Mouse (Mus musculus): ENCODE results near the gene Pttg1ip. TPM values are rescaled to one million over a fixed set of nuclear protein-coding genes. Genes with fewer than 3 reads are reported as not detected.
A peak's percentile ranks its signal among the peaks of the same experiment; 100 is the strongest.

Gene Pttg1ip
- polyA plus RNA-seq, 1 experiment from 2014 or later = 72.8 TPM

DNA sequence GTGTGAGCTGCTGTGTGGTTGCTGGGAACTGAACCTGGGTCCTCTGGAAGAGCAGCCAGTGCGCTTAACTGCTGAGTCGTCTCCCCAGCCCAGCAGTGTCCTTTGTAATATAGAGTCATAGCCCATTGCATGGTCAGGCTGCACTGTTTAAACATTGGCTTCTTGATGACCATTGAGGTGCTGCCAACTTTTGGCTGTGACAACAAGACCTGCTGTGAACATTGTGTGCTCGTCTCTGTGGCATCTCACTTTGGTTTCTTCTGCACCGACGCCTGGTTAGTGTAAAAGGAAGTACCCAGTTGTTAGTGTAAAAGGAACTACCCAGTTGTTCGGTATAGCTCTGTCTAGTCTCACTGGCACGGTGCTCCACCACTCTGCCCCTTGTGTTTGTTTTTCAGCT lies 45.1 kb downstream of the Pttg1ip start:
- WGBS (ENCODE audit: insufficient replicate concordance) = 44% methylated on average over 7 of the region's 7 CpGs
- Histone ChIP-seq H3K9ac (no peak overlapping the region), H3K4me3 (no peak overlapping the region), H3K36me3 (peaks cover 52% of the 10 kb centered on the region), H3K4me1 (peaks cover 63% of the 10 kb centered on the region), H3K27ac (0 out of 2 replicates have a peak overlapping the region, but pooled peaks have one; percentile 15), H3K27me3 (replicated peaks) (no peaks in the 10 kb centered on the region), H3K4me2 (no peak overlapping the region), H3K9me3 (replicated peaks) (no peaks in the 10 kb centered on the region)
- no peak for ATAC-seq

DNA sequence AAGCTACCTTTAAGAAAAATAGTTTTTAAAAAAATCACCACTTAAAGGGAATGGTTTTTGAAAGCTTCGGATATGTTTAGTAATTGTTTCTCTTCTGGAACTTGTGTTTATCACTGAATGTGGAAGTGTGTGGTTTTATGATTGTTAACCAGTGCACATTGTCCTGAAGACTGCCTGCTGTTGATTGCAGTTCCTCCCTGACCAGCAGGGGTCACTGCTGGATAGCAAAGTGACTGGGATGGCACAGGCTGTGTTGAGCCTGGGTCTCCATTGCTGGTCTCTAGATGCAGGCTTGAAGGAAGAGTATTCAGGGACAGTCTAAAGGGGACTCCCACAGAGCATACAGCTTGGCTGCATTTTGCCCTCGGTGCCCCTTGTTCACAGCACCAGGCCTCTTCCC lies 46.0 kb downstream of the Pttg1ip start:
- ATAC-seq = peak; percentile 53; the same call in 1 of the 2 replicates
- no peak overlapping the region for H3K4me2 ChIP-seq
- H3K9me3 ChIP-seq (replicated peaks) = no peaks in the 10 kb centered on the region
- H3K4me1 ChIP-seq = peaks cover 60% of the 10 kb centered on the region
- H3K27ac ChIP-seq = no peak overlapping the region
- H3K9ac ChIP-seq = no peak overlapping the region
- WGBS (ENCODE audit: insufficient replicate concordance) = 34% methylated on average over 2 of the region's 2 CpGs
- H3K27me3 ChIP-seq (replicated peaks) = no peaks in the 10 kb centered on the region
- peaks cover 59% of the 10 kb centered on the region for H3K36me3 ChIP-seq
- H3K4me3 ChIP-seq = no peak overlapping the region

DNA sequence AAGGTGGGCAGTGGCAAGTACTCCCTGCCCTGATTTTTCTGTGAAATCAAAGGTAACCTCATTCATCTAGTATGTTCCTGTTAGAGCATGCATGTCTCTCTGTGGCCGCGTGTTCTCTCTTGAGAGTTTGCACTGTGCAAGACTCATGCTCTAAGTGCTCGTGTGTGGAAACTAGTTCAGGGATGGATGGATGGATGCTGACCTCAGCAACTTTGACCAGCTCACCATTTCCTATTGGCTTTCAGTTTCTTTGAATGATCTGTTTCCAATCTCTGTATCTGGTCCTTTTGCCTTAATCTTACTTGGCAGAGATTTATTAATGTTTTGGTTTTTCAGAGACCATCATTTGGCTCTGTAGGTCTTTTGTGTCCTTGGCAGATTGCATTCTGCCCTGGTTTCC lies 47.6 kb downstream of the Pttg1ip start:
- Histone ChIP-seq H3K36me3 (peaks cover 71% of the 10 kb centered on the region), H3K9ac (no peak overlapping the region), H3K4me1 (peaks cover 47% of the 10 kb centered on the region), H3K27ac (no peak overlapping the region), H3K9me3 (replicated peaks) (no peaks in the 10 kb centered on the region), H3K4me3 (no peak overlapping the region), H3K27me3 (replicated peaks) (no peaks in the 10 kb centered on the region), H3K4me2 (no peak overlapping the region)
- ATAC-seq = no peak
- WGBS (ENCODE audit: insufficient replicate concordance) = 74% methylated on average over 3 of the region's 3 CpGs

DNA sequence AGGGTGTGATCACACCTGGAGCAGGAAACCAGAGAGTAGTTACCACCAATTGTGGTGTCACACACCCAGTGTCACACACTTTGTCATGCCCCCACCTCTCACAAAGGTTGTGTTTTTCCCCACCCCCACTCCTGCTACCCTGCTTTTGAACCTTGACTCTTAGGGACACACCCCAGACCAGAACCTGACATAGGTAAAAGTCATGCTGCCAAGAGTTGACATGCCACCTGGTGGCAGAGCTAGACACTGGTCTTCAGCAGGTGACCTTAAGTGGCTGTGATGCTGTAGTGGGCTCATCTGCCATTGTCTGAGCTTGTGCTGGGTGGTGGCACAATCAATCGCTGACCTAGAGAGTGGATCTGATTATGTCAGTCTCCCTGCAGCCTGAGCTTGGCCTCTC lies 48.5 kb downstream of the Pttg1ip start:
- no peak overlapping the region for H3K27ac ChIP-seq
- H3K4me3 ChIP-seq = no peak overlapping the region
- no peaks in the 10 kb centered on the region for H3K27me3 ChIP-seq (replicated peaks)
- peaks cover 43% of the 10 kb centered on the region for H3K4me1 ChIP-seq
- H3K4me2 ChIP-seq = no peak overlapping the region
- H3K9ac ChIP-seq = no peak overlapping the region
- WGBS (ENCODE audit: insufficient replicate concordance) = 86% methylated on average over 1 of the region's 1 CpGs
- no peak for ATAC-seq
- H3K36me3 ChIP-seq = peaks cover 72% of the 10 kb centered on the region
- no peaks in the 10 kb centered on the region for H3K9me3 ChIP-seq (replicated peaks)

DNA sequence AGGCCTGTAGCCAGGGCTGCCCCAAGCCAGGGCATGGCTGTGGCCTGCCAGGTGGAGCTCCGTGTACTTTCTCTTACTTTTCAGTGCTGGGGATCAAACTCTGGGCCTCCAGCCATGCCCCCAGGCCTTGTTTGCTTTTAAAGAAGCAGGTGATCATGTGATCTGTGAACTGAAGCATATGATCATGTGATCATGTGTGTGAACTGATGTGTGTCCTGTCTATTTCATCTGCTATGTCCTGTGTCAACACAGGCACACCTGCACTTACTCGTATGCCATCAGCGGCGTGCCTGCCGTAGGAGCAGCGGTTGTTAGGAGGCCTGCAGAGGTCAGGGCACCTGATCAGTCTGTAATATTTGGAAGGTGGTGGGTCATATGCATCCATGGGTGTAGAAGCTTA lies 52.5 kb downstream of the Pttg1ip start:
- Histone ChIP-seq H3K4me3 (no peak overlapping the region), H3K27me3 (replicated peaks) (no peaks in the 10 kb centered on the region), H3K9me3 (replicated peaks) (no peaks in the 10 kb centered on the region), H3K9ac (no peak overlapping the region), H3K4me1 (peaks cover 10% of the 10 kb centered on the region; the same call in 1 of the 2 replicates), H3K27ac (no peak overlapping the region), H3K36me3 (peaks cover 90% of the 10 kb centered on the region), H3K4me2 (no peak overlapping the region)
- ATAC-seq = no peak
- WGBS (ENCODE audit: insufficient replicate concordance) = 90% methylated on average over 6 of the region's 6 CpGs

DNA sequence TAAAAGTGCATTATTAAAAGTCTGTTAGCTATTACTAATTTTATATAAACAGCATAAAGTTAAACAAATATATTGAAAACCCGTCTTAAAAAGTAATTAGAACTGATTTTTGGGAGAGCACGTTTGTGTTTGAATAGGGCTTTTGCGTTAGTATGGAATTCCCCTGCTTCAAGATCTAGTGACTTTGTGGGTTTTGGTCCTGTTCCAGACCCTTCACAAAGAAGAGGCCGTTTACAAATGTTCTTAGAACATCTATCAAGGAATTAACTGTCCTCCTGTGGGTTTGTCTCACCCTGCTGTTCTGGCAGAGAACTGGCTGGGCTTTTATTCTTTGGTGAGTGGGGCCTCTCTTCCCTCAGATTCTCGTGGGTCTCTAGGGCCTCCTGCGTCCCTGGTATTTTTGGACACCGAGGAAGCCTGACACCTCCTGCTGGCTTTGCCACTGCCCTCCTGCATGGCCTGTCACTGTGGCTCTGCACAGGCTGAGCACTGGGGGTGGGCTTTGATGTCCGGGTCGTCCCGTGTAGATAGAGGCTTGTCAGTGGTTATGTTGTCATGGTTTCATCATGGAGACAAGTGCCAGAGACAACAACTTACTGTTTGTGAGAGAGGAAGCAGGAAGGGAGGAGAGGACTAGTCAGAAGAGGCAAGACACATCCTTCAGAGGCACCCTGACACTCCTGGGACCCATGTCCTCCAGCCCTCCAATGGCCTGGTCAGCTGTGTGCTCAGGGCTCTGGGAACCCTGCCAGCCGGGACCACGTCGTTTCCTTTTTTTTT lies 53.1 kb downstream of the Pttg1ip start:
- no peak overlapping the region for H3K9ac ChIP-seq
- ATAC-seq = no peak
- H3K4me1 ChIP-seq = peaks cover 10% of the 10 kb centered on the region; the same call in 1 of the 2 replicates
- no peak overlapping the region for H3K4me2 ChIP-seq
- H3K27me3 ChIP-seq (replicated peaks) = no peaks in the 10 kb centered on the region
- 75% methylated on average over 13 of the region's 13 CpGs for WGBS (ENCODE audit: insufficient replicate concordance)
- H3K36me3 ChIP-seq = peaks cover 93% of the 10 kb centered on the region
- H3K4me3 ChIP-seq = no peak overlapping the region
- 0 out of 2 replicates have a peak overlapping the region, but pooled peaks have one; percentile 19 for H3K27ac ChIP-seq
- no peaks in the 10 kb centered on the region for H3K9me3 ChIP-seq (replicated peaks)

DNA sequence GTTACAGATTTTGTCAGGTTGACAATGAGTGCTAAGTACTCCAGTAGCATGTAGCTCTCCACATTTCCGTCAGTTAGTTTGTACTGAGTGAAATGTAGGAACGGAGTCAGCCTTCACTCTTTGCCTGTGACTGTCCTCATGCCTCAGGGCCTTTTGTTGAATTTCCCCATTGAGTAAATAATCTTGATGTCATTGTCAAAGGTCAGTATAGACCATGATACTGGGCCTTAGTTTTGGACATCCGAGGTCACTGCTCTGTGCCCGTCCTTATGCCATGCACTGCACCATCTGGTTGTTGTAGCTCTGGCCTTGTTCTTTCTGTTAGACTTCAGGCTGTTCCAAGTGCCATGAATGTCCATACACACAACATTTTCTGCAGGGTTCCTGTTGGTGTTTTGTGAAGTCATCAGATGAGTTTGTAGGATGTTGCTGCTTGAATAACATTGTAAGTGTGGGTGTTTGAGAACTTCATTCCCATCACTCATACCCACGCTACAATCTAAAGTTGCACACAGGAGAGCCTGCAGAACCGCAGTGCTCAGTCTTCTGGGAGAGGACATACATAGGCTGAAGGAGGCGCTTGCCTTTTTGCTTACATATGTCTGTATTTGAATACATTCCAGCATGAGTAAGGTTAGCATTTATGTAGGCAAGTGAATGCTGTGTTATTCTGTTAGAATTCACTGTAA lies 54.9 kb downstream of the Pttg1ip start:
- ATAC-seq = no peak
- H3K36me3 ChIP-seq = peaks cover 95% of the 10 kb centered on the region
- peaks cover 4% of the 10 kb centered on the region; the same call in 1 of the 2 replicates for H3K4me1 ChIP-seq
- whole genome bisulfite sequencing (ENCODE audit: insufficient replicate concordance) = 81% methylated on average over 7 of the region's 7 CpGs
- H3K9ac ChIP-seq = no peak overlapping the region
- no peaks in the 10 kb centered on the region for H3K9me3 ChIP-seq (replicated peaks)
- H3K27ac ChIP-seq = no peak overlapping the region
- H3K4me3 ChIP-seq = no peak overlapping the region
- no peak overlapping the region for H3K4me2 ChIP-seq
- no peaks in the 10 kb centered on the region for H3K27me3 ChIP-seq (replicated peaks)

DNA sequence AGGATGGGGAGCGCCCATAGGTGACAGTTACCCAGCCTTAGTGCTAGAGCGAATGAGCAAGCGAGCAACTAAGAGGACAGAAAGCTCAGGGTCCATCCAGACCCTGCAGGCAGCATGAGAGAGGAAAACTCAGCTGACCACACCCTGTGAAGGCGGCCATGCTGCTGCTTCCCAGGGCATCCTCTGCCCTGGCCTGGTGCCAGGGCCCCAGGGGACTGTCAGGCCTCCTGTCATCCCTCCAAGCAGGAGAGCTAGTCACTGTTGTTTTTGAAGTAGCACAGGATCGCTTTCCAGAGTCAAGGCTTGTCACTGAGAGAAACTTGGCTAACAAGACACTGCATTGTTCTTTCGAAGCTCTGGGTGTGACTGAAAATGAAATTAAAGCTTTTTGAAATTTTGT lies 57.4 kb downstream of the Pttg1ip start:
- Histone ChIP-seq H3K36me3 (peaks cover 96% of the 10 kb centered on the region), H3K9ac (no peak overlapping the region), H3K27ac (no peak overlapping the region)

DNA sequence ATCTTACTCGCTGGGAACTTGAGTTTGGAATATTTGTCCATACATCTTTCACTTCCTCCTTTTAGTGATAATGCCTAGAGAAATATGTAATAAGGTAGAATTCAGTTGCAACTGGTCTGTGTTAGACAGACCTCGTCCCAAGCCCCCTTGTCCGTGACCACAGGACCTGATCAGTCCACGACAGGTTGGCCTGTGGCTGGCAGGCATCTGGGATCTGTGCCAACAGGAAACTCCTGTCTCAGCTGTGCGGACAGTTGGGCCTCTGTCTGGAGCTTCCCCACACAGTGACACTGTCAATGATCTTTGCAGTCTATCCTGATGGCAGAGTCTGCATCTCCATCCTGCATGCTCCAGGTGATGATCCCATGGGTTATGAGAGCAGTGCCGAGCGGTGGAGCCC lies 61.6 kb downstream of the Pttg1ip start:
- Histone ChIP-seq H3K4me3 (no peak overlapping the region), H3K27me3 (replicated peaks) (no peaks in the 10 kb centered on the region), H3K36me3 (peaks cover 90% of the 10 kb centered on the region), H3K4me2 (no peak overlapping the region), H3K27ac (no peak overlapping the region), H3K9me3 (replicated peaks) (no peaks in the 10 kb centered on the region), H3K9ac (no peak overlapping the region), H3K4me1 (no peaks in the 10 kb centered on the region)
- no peak for ATAC-seq
- WGBS (ENCODE audit: insufficient replicate concordance) = 74% methylated on average over 7 of the region's 7 CpGs

More for the DNA sequence above, 57.4 kb downstream of the Pttg1ip start:
- H3K27me3 ChIP-seq (replicated peaks) = no peaks in the 10 kb centered on the region
- H3K4me1 ChIP-seq = peaks cover 4% of the 10 kb centered on the region; the same call in 1 of the 2 replicates
- H3K4me3 ChIP-seq = no peak overlapping the region
- H3K4me2 ChIP-seq = no peak overlapping the region
- no peak for ATAC-seq
- 86% methylated on average over 6 of the region's 6 CpGs for WGBS (ENCODE audit: insufficient replicate concordance)
- H3K9me3 ChIP-seq (replicated peaks) = no peaks in the 10 kb centered on the region

DNA sequence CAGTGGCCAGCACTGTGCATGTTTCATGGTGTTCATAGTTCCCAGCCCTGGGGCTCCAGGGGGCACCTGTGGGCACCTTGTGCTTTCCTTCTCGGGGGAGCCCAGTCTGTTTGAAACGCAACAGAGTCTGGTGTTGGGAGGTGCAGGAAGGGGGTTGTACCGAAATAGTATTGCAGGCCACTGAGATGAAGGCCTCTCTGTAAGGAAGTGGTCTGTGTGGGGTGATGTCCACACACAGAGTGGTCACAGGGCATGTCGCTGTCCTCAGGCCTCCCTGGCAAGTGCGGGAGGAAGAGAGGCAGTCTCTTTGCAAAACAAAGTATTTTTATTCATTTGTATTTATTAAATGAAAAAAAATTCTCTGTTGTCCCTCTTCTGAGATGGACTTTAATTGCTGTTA lies 64.1 kb downstream of the Pttg1ip start:
- 73% methylated on average over 5 of the region's 5 CpGs for WGBS (ENCODE audit: insufficient replicate concordance)
- H3K36me3 ChIP-seq = peaks cover 68% of the 10 kb centered on the region
- H3K4me3 ChIP-seq = no peak overlapping the region
- no peaks in the 10 kb centered on the region for H3K4me1 ChIP-seq
- no peak for ATAC-seq
- H3K27me3 ChIP-seq (replicated peaks) = no peaks in the 10 kb centered on the region
- H3K27ac ChIP-seq = no peak overlapping the region
- H3K9ac ChIP-seq = no peak overlapping the region
- H3K4me2 ChIP-seq = no peak overlapping the region
- H3K9me3 ChIP-seq (replicated peaks) = no peaks in the 10 kb centered on the region

DNA sequence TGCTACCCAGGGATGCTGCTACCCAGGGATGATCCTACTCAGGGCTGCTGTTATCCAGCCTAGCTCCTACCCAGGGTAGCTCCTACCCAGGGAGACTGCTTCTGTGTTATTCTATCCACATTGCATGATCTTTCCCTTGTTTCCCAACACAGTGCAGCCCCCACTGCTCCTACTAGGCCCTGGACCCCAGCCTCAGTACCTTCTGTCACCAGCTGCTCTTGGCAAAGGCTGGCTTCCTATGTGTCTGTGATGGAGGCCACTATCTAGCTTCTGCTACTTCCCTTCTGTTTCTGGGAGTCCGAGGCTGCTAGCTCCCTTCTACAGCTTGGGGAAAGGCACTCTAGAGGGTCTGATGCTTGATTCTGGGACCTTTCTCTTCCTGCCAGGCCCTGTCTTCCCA lies 65.9 kb downstream of the Pttg1ip start:
- no peak overlapping the region for H3K9ac ChIP-seq
- H3K9me3 ChIP-seq (replicated peaks) = no peaks in the 10 kb centered on the region
- H3K27me3 ChIP-seq (replicated peaks) = no peaks in the 10 kb centered on the region
- no peak overlapping the region for H3K4me3 ChIP-seq
- no peak for ATAC-seq
- H3K27ac ChIP-seq = no peak overlapping the region
- H3K36me3 ChIP-seq = peaks cover 49% of the 10 kb centered on the region
- no peaks in the 10 kb centered on the region for H3K4me1 ChIP-seq
- H3K4me2 ChIP-seq = no peak overlapping the region
- WGBS (ENCODE audit: insufficient replicate concordance) = 45% methylated on average over 1 of the region's 1 CpGs

DNA sequence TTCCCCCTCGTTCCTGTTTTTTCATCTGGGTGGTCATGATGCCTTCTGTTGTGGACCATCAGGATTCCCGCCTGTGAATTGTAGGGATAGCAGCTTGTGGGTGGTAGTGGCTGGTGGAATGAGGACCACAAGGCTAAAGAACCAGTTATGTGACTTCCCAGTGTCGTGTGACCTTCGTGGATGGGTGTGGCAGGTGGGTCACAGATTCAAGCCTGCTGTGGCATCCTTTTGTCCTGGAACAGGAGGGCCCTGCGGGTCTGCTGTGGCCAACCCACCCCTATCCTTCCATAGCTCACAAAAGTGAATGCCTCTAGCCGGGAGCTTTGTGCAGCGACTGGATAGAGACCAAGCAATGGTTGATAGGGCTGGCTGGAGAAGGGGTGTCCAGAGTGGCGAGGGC lies 66.4 kb downstream of the Pttg1ip start:
- Histone ChIP-seq H3K27me3 (replicated peaks) (no peaks in the 10 kb centered on the region), H3K36me3 (peaks cover 44% of the 10 kb centered on the region), H3K4me1 (no peaks in the 10 kb centered on the region), H3K9ac (no peak overlapping the region), H3K9me3 (replicated peaks) (no peaks in the 10 kb centered on the region), H3K27ac (no peak overlapping the region), H3K4me3 (no peak overlapping the region), H3K4me2 (no peak overlapping the region)
- ATAC-seq = no peak
- 80% methylated on average over 8 of the region's 8 CpGs for WGBS (ENCODE audit: insufficient replicate concordance)
